Mouse (Mus musculus) gastrocnemius, adult 2 months (tissue): ENCODE data around the gene Napepld. TPM values are rescaled to one million over a fixed set of nuclear protein-coding genes. Genes with fewer than 3 reads are reported as not detected.
A peak's percentile ranks its signal among the peaks of the same experiment; 100 is the strongest.
"Not testable (repeated sequence)": the region's sequence is repeated elsewhere in the genome, so short reads cannot be mapped to it uniquely, and the experiment has no call there.

ENCODE experiments used
- DNase-seq: peaks from one replicate; pipeline ENCODE4 v3.0.0; 2022
- H3K27ac ChIP-seq: fragments of 200-600 bp; 2 replicates; pipeline ENCODE4 v1.8.1; 2022; ENCODE audit warnings: mild to moderate bottlenecking
- H3K4me3 ChIP-seq: fragments of 200-600 bp; 2 replicates; pipeline ENCODE4 v1.8.1; 2022; ENCODE audit warnings: mild to moderate bottlenecking, moderate library complexity
- CTCF ChIP-seq: fragments of 200-600 bp; IDR thresholded peaks from 2 replicates; pipeline ENCODE4 v1.8.1; 2022; ENCODE audit warnings: antibody characterized with exemption, mild to moderate bottlenecking, moderate library complexity
- intact Hi-C: fragments of 180-260 bp; cut with DNase I; formaldehyde crosslinking; loops from one replicate; pipeline ENCODE4 v1.15.1; 2025
- total RNA-seq, 2 experiments: library from RNA; stranded (reverse); gene quantifications; 2 replicates each; pipeline ENCODE4 v1.2.3; 2021

Gene Napepld
- total RNA-seq, 2 experiments from 2014 or later = 9.2 to 11.3 TPM

DNA sequence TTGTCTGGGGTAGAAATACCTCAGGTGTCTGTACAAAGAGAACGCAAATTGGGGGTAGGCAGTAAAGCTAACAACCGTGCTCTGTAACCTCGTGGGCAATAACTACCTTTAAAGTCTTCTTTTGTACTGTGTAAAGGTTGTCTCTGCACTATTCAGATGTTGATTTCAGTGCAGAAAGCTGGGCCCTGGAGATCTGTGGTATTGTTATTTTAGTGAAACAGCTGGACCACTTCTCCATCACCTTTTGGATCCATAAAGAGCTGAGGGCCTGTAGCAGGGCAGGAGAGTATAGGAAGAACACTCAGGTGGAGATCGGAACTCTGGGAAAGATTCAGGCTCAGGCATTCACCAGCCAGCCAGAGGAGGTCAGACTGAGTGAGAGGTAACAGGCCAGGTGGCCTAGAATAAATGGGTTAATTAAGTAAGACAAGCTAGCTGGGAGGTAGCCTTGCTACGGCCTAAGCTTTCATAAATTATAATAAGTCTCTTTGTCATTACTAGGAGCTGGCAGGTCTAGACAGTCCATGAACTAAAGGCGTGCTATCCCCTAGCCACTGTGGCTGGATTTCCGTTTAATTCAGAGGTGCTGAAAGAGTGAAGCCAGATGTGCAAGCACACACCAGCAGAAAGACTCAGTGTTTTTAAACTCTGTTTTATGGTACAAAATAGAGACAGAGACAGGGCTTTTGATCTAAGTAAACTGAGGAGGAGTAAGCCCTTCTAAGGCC, 49.1 kb downstream of the Napepld start:
- no peak for TF ChIP-seq CTCF
- intact Hi-C loops = no loop called here
- Histone ChIP-seq H3K27ac (no peak overlapping the region), H3K4me3 (no peak overlapping the region)
- DNase-seq = no peak

DNA sequence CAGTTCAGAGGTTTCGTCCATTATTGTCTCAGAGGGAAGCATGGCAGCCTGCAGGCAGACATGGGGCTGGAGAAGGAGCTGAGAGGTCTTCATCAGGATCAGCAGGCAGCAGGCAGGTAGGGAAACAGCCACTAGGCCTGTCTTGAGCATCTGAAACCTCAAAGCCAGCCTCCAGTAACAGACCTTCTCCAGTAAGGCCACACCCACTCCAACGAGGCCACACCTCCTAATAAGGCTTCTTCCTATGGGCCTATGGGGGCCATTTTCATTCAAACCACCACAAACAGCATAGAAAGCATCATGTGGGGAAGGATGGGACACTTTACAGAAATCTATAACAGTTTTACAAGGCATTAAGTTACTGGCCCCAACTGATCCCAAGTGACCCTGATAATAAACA, 50.5 kb downstream of the Napepld start:
- intact Hi-C loops = no loop called here
- Histone ChIP-seq H3K27ac (no peak overlapping the region), H3K4me3 (no peak overlapping the region)
- no peak for DNase-seq
- TF ChIP-seq CTCF = no peak

DNA sequence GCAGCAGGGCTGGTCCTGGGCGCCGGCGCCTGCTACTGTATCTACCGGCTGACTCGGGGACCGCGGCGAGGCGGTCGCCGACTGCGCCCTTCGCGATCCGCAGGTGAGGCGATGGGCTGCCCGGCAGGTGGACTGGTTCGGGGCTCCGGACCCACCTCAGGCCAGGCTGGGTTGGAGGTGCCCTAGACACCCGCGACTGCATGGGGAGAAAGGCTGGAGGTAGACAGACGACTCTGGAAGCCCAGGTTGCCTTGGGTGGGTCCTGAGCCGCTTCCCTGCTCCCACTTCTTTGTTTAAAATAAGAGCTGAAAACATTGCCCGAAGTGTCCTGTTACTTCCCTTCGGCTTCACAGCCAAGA, 55.1 kb downstream of the Napepld start:
- no peak for TF ChIP-seq CTCF
- intact Hi-C loops = loop anchor here (5.0 kb wide), 1 partner anchor 56 kb away; the partner anchor contains the start of gene Napepld
- peak overlapping the region; percentile 88 for H3K4me3 ChIP-seq
- peak overlapping the region; percentile 85 for H3K27ac ChIP-seq
- no peak for DNase-seq

DNA sequence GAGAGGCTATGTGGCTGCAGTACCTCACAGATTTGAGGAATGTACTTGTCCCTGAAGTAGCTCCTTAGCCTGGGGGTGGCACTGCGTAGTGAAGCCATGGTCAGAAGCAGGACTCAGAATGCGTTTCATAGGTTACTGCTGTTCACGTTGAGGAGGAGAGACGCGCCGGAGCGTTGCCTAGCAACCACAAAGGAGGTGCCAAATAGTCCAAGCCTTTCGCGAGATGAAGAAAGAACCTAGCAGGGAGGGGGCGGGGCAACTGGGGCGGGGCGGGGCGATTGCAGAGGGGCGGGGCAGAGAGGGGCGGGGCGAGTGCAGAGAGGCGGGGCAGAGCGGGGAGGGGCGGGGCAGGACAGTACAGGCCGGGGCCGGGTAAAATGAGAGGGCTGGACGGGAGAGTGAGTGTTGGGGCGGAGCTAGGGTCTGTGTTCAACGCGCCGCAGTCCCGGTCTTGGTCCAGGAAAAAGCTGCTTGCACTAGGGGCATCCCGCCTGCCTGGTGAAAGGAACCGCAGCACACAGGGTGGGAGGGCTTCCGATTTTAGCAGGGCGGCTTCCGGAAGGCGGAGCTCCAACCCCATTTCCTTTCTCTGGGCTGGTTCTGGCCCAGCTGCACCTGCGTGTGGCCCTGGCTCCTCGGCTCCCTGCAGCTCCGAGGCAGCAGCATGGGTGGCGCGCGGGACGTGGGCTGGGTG, 55.6 kb downstream of the Napepld start, which contains the start of the genes Fbxl13 and Armc10:
Gene Fbxl13 (minus strand): TSS at position 196 of the 694 bp plus-strand sequence.
Gene Armc10 (plus strand): TSS at position 375 of the 694 bp plus-strand sequence.
- intact Hi-C loops = loop anchor here (5.0 kb wide), 1 partner anchor 57 kb away; the partner anchor contains the start of gene Napepld
- TF ChIP-seq CTCF = no peak
- peak within 1 kb of the TSS; percentile 88 for H3K4me3 ChIP-seq
- peak within 1 kb of the TSS; percentile 85 for H3K27ac ChIP-seq
- peak; percentile 87 for DNase-seq

DNA sequence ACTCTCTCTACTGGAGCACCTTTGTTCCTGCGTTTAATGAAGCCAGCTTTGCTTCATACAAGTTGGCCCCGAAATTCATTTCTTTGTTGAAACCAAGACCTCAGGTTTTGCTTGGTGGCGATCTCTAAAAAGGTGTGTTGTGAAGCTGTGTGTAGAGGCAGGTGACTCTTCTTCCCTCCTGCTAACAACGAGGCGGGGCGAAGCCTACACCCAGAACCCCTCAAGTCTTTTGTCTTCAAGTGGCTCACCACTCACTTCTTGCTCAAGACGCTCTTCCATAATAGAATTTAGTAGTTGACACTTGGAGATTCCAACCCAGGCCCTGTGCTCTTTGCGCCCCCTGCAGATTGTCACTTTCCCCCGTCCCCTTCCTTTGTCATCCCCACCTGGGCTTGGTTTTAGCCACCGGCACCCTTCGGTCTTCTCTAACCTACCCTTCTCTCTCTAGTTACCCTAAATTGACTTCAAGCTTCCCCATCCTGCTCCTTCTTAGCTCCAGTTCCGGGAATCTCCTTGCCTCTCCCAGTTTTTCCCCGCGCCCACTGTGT, 56.2 kb downstream of the Napepld start:
- Histone ChIP-seq H3K27ac (peak overlapping the region; percentile 59), H3K4me3 (peak overlapping the region; percentile 88)
- intact Hi-C loops = loop anchor here (5.0 kb wide), 3 partner anchors 57 to 383 kb away; partner anchors contain the start of gene Napepld
- TF ChIP-seq CTCF = no peak
- DNase-seq = no peak

DNA sequence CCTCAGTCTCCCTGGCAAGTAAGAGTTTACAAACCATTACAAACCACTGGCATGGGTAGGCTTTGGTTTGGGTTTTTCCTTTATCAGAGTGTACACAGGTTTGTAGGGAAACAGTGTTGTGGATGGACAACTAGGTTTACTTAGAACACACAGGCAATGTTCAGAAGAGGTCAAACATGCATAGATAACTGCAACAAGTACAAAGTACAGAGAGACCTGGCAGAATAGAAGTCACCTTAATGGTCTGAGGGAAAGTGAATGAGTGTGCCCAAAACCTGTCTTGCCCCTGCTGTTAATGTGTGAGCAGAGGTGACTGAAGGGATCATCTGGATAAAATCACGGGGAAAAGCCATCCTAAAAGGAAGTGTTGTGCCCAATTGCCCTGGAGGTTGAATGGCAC, 57.6 kb downstream of the Napepld start:
- H3K4me3 ChIP-seq = no peak overlapping the region
- DNase-seq = no peak
- no peak overlapping the region for H3K27ac ChIP-seq
- intact Hi-C loops = loop anchor here (5.0 kb wide), 2 partner anchors 211 to 381 kb away; no protein-coding TSS in a partner anchor
- TF ChIP-seq CTCF = no peak

DNA sequence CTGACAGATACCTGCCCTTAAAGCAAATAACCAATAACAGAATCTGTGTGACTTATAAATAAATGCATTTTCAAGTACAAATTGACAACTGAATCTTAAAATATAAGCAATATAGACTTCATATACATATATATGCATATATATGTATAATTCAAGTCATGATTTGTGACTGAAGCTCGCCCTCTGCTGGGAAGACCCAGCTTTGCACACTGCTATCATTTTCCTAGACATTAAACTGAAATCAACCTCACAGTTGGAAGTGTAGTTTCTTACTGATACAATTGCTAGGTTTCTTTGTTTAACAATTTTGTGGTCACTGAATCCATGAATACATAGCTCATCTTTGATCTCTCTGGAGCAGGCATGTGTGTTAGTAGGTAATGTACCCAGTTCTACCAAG, 60.2 kb downstream of the Napepld start:
- no peak for DNase-seq
- Histone ChIP-seq H3K4me3 (no peak overlapping the region), H3K27ac (no peak overlapping the region)
- intact Hi-C loops = loop anchor here (5.0 kb wide), 2 partner anchors 209 to 379 kb away; no protein-coding TSS in a partner anchor
- peak; percentile 72 for TF ChIP-seq CTCF

DNA sequence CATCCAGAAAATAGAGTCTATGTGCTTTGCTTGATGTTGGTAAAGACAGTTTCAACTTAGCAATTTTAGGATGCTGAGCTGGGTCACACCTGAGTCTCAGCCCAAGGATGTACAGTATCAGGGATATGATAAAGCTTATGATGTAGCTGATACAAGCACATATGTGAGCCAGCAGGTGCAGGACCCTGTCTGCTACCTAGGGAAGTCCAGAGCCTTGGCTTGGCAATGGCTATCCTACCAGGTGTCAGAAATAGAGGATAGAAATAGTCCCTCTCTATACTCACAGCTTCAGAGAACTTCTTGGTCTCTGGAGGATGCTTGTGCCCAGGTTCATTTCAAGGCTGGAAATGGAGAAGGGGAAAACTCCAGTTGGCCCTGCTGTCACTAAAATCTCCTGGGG, 75.3 kb downstream of the Napepld start:
- no peak overlapping the region for H3K27ac ChIP-seq
- TF ChIP-seq CTCF = no peak
- no peak overlapping the region for H3K4me3 ChIP-seq
- DNase-seq = no peak
- intact Hi-C loops = no loop called here

DNA sequence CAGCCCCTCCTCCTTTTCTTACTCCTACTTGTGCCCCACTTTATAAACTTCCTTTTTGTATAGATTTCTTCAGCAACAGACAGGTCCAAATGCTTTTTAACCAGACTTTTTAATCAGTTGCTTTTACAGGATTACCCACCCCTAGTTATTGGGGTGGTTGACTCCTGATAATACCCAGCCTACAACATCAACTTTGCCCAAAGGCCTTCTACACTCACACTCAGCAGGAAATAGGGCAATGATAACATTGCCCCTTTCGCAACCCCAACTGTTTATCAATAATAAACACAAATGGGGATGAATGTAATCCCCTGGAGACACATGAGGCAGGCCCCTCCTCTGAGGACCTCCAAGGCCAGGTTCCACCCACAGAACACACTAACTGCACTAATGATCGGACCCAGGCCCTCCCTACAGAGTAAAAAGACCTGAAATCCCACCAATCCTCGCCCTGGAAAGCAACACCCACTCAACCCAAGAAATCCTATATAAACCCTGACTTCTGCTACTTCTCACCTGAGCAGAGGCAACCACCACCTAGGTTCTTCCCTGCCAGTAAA, 84.7 kb downstream of the Napepld start:
- Histone ChIP-seq H3K27ac (no peak overlapping the region), H3K4me3 (no peak overlapping the region)
- no peak for TF ChIP-seq CTCF
- intact Hi-C loops = no loop called here
- DNase-seq = no peak

DNA sequence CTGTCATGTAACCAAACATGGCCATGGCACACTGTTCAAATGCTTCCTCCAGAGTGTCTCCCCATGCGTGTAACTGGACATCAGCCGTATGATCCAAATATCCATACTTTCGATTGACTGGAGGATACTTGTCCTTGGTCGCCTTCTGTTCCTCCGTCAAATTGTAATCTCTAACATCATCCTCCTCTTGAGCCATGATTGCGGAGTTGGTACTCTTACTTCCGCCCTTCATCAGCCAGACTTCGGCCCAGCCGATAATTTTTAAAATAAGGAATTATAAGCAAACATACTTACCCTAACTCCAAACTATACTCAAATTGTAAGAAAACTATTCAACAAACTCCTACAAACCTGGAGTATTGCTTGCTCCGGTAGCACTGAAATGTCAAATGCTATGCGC, 86.9 kb downstream of the Napepld start:
- DNase-seq, H3K27ac ChIP-seq, intact Hi-C loops, H3K4me3 ChIP-seq: not testable (repeated sequence)

Other genes starting within 250 kb of the Napepld start
- gene Lrrc17, start 157.8 kb downstream of the Napepld start, total RNA-seq = 1 to 10 TPM; 1.0 to 1.8 TPM
- under 1 TPM in 1 of 2 experiments, not detected in 1; 0.13 TPM for gene Fbxl13, start 55.8 kb downstream of the Napepld start, total RNA-seq
- gene Armc10, start 55.6 kb downstream of the Napepld start, total RNA-seq = 1 to 10 TPM; 3.5 to 4.1 TPM
- 100 to 1,000 TPM in 1 of 2 experiments, 10 to 100 TPM in 1; 90.8 to 122 TPM for gene Pmpcb, start 35.7 kb upstream of the Napepld start, total RNA-seq
- 10 to 100 TPM; 21.4 to 24.7 TPM for gene Dnajc2, start 83.9 kb upstream of the Napepld start, total RNA-seq
- 100 to 1,000 TPM; 111 to 127 TPM for gene Psmc2, start 83.9 kb upstream of the Napepld start, total RNA-seq
- not detected for gene Slc26a5, start 164.2 kb upstream of the Napepld start, total RNA-seq